Mouse (Mus musculus) inflammation-experienced regulatory T-cells (primary cell): Measurements from ENCODE around the gene Kansl1. TPM values are rescaled to one million over a fixed set of nuclear protein-coding genes. Genes with fewer than 3 reads are reported as not detected.

Source experiments
- polyA plus RNA-seq, 2 experiments: library from polyadenylated mRNA; unstranded; fragments of 100-300 nt; shearing (Covaris generic); gene quantifications; one replicate each; pipeline ENCODE4 v1.2.1; 2017

Kansl1 gene
- 10 to 100 TPM; 75.2 to 85.4 TPM for polyA plus RNA-seq

DNA sequence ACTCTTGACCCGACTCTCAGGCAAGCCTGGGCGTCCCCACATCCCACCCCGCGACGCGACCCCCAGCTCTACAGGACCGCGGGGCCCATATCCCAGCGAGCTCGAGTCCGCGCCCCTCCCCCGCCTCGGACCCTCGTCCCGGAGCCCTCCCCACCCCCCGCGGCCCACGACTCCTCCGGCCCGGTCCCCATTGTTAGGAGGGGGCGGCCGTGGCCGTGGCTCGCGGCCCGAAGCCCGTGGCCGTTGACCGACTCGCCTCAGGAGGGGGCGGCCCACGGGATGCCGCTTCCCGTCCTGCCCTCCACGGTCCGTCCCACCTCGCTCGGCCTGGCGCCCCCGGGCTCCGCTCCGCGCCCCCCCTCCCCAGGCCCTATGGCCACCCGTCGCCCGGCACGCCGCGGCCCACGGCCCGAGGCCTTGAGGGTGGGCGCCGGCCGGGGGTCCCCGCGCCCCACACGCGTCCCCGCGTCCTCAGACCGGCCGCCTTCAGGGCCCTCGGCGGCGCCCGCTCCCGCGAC, at the start of gene Kansl1:
Kansl1 (minus strand) TSS at position 111 of the 518 bp plus-strand sequence.

Other genes starting within 250 kb of the Kansl1 start
- gene Mapt, start 237.5 kb downstream of the Kansl1 start, polyA plus RNA-seq, result 1 to 10 TPM in 1 of 2 experiments, under 1 TPM in 1; 0.84 to 1.8 TPM
- gene Cdc27, start 81.8 kb upstream of the Kansl1 start, polyA plus RNA-seq, result 10 to 100 TPM; 25.4 to 28.4 TPM
- gene Myl4, start 81.8 kb upstream of the Kansl1 start, polyA plus RNA-seq, result 1 to 10 TPM; 4.6 to 6.4 TPM
- gene Itgb3, start 139.1 kb upstream of the Kansl1 start, polyA plus RNA-seq, result 10 to 100 TPM; 13.9 to 41.4 TPM
- 1 to 10 TPM in 1 of 2 experiments, under 1 TPM in 1; 0.17 to 1.2 TPM for gene Gm11639, start 216.8 kb upstream of the Kansl1 start, polyA plus RNA-seq